Mouse (Mus musculus): ENCODE data around the gene Plod3. TPM values are rescaled to one million over a fixed set of nuclear protein-coding genes. Genes with fewer than 3 reads are reported as not detected.

Plod3 gene
- polyA plus RNA-seq, 1 experiment from 2014 or later = 28.1 TPM

GRCm38 (mm10) chr5:136966861-136967455 is 19.9 kb upstream of the Plod3 start:
- H3K27ac ChIP-seq (replicated peaks; ENCODE audit: low read depth, low read length) = no peak overlapping the region
- peaks cover 6% of the 10 kb centered on the region for H3K4me1 ChIP-seq (ENCODE audit: control insufficient read depth, insufficient read depth, low read length)
- WGBS = 93% methylated on average over 4 of the region's 4 CpGs
- H3K9me3 ChIP-seq (ENCODE audit: control insufficient read depth, low read length) = no peaks in the 10 kb centered on the region
- H3K4me3 ChIP-seq (replicated peaks; ENCODE audit: low read depth, low read length) = no peak overlapping the region
- no peak for ATAC-seq (ENCODE audit: low FRiP score, low TSS enrichment)
- no peak overlapping the region for H3K9ac ChIP-seq (replicated peaks; ENCODE audit: low read length)
- H3K27me3 ChIP-seq (ENCODE audit: control insufficient read depth, insufficient read depth, low read length) = no peaks in the 10 kb centered on the region
- H3K4me2 ChIP-seq (ENCODE audit: low read length) = no peak overlapping the region
- no peak for DNase-seq
- H3K36me3 ChIP-seq (ENCODE audit: control insufficient read depth, insufficient read depth, low read length) = peaks cover 47% of the 10 kb centered on the region

GRCm38 (mm10) chr5:136967592-136967991 is 19.2 kb upstream of the Plod3 start:
- Histone ChIP-seq H3K27me3 (ENCODE audit: control insufficient read depth, insufficient read depth, low read length) (no peaks in the 10 kb centered on the region), H3K36me3 (ENCODE audit: control insufficient read depth, insufficient read depth, low read length) (peaks cover 47% of the 10 kb centered on the region), H3K4me3 (replicated peaks; ENCODE audit: low read depth, low read length) (no peak overlapping the region), H3K4me2 (ENCODE audit: low read length) (no peak overlapping the region), H3K27ac (replicated peaks; ENCODE audit: low read depth, low read length) (no peak overlapping the region), H3K9ac (replicated peaks; ENCODE audit: low read length) (no peak overlapping the region), H3K4me1 (ENCODE audit: control insufficient read depth, insufficient read depth, low read length) (peaks cover 6% of the 10 kb centered on the region), H3K9me3 (ENCODE audit: control insufficient read depth, low read length) (no peaks in the 10 kb centered on the region)
- no peak for ATAC-seq (ENCODE audit: low FRiP score, low TSS enrichment)
- WGBS = 75% methylated on average over 10 of the region's 10 CpGs
- no peak for DNase-seq

GRCm38 (mm10) chr5:136970703-136971102 is 16.1 kb upstream of the Plod3 start:
- H3K4me3 ChIP-seq (replicated peaks; ENCODE audit: low read depth, low read length) = no peak overlapping the region
- H3K36me3 ChIP-seq (ENCODE audit: control insufficient read depth, insufficient read depth, low read length) = peaks cover 20% of the 10 kb centered on the region
- H3K9ac ChIP-seq (replicated peaks; ENCODE audit: low read length) = no peak overlapping the region
- no peaks in the 10 kb centered on the region for H3K4me1 ChIP-seq (ENCODE audit: control insufficient read depth, insufficient read depth, low read length)
- no peaks in the 10 kb centered on the region for H3K9me3 ChIP-seq (ENCODE audit: control insufficient read depth, low read length)
- no peaks in the 10 kb centered on the region for H3K27me3 ChIP-seq (ENCODE audit: control insufficient read depth, insufficient read depth, low read length)
- 75% methylated on average over 1 of the region's 1 CpGs for WGBS
- no peak overlapping the region for H3K27ac ChIP-seq (replicated peaks; ENCODE audit: low read depth, low read length)
- no peak for ATAC-seq (ENCODE audit: low FRiP score, low TSS enrichment)
- no peak overlapping the region for H3K4me2 ChIP-seq (ENCODE audit: low read length)
- peak; percentile 58 for DNase-seq

- H3K4me1 ChIP-seq (ENCODE audit: control insufficient read depth, insufficient read depth, low read length) = no peaks in the 10 kb centered on the region
- DNase-seq = no peak
- no peak for ATAC-seq (ENCODE audit: low FRiP score, low TSS enrichment)
- H3K4me3 ChIP-seq (replicated peaks; ENCODE audit: low read depth, low read length) = no peak overlapping the region
- H3K9me3 ChIP-seq (ENCODE audit: control insufficient read depth, low read length) = no peaks in the 10 kb centered on the region
- no peak overlapping the region for H3K4me2 ChIP-seq (ENCODE audit: low read length)
- no peak overlapping the region for H3K27ac ChIP-seq (replicated peaks; ENCODE audit: low read depth, low read length)
- H3K9ac ChIP-seq (replicated peaks; ENCODE audit: low read length) = no peak overlapping the region
- no peaks in the 10 kb centered on the region for H3K36me3 ChIP-seq (ENCODE audit: control insufficient read depth, insufficient read depth, low read length)
- 80% methylated on average over 8 of the region's 8 CpGs for WGBS
- no peaks in the 10 kb centered on the region for H3K27me3 ChIP-seq (ENCODE audit: control insufficient read depth, insufficient read depth, low read length)
Measured at GRCm38 (mm10) chr5:136973670-136974069, 13.1 kb upstream of the Plod3 start.

- no peaks in the 10 kb centered on the region for H3K9me3 ChIP-seq (ENCODE audit: control insufficient read depth, low read length)
- no peaks in the 10 kb centered on the region for H3K4me1 ChIP-seq (ENCODE audit: control insufficient read depth, insufficient read depth, low read length)
- no peak overlapping the region for H3K4me3 ChIP-seq (replicated peaks; ENCODE audit: low read depth, low read length)
- ATAC-seq (ENCODE audit: low FRiP score, low TSS enrichment) (no peak), DNase-seq (no peak)
- H3K9ac ChIP-seq (replicated peaks; ENCODE audit: low read length) = no peak overlapping the region
- H3K36me3 ChIP-seq (ENCODE audit: control insufficient read depth, insufficient read depth, low read length) = peaks cover 19% of the 10 kb centered on the region
- H3K27me3 ChIP-seq (ENCODE audit: control insufficient read depth, insufficient read depth, low read length) = no peaks in the 10 kb centered on the region
- H3K4me2 ChIP-seq (ENCODE audit: low read length) = no peak overlapping the region
- H3K27ac ChIP-seq (replicated peaks; ENCODE audit: low read depth, low read length) = no peak overlapping the region
- WGBS = 72% methylated on average over 4 of the region's 4 CpGs
Measured at GRCm38 (mm10) chr5:136977769-136978168, 9.1 kb upstream of the Plod3 start.

- H3K4me3 ChIP-seq (replicated peaks; ENCODE audit: low read depth, low read length) = no peak overlapping the region
- peaks cover 27% of the 10 kb centered on the region for H3K36me3 ChIP-seq (ENCODE audit: control insufficient read depth, insufficient read depth, low read length)
- no peaks in the 10 kb centered on the region for H3K9me3 ChIP-seq (ENCODE audit: control insufficient read depth, low read length)
- no peak for ATAC-seq (ENCODE audit: low FRiP score, low TSS enrichment)
- H3K27me3 ChIP-seq (ENCODE audit: control insufficient read depth, insufficient read depth, low read length) = no peaks in the 10 kb centered on the region
- no peaks in the 10 kb centered on the region for H3K4me1 ChIP-seq (ENCODE audit: control insufficient read depth, insufficient read depth, low read length)
- DNase-seq = no peak
- H3K27ac ChIP-seq (replicated peaks; ENCODE audit: low read depth, low read length) = no peak overlapping the region
- H3K4me2 ChIP-seq (ENCODE audit: low read length) = no peak overlapping the region
- H3K9ac ChIP-seq (replicated peaks; ENCODE audit: low read length) = no peak overlapping the region
- 90% methylated on average over 2 of the region's 2 CpGs for WGBS
Measured at GRCm38 (mm10) chr5:136979762-136980161, 7.1 kb upstream of the Plod3 start.

- Histone ChIP-seq H3K27me3 (ENCODE audit: control insufficient read depth, insufficient read depth, low read length) (no peaks in the 10 kb centered on the region), H3K9ac (replicated peaks; ENCODE audit: low read length) (no peak overlapping the region), H3K4me2 (ENCODE audit: low read length) (no peak overlapping the region), H3K36me3 (ENCODE audit: control insufficient read depth, insufficient read depth, low read length) (peaks cover 27% of the 10 kb centered on the region), H3K4me1 (ENCODE audit: control insufficient read depth, insufficient read depth, low read length) (peaks cover 2% of the 10 kb centered on the region), H3K9me3 (ENCODE audit: control insufficient read depth, low read length) (no peaks in the 10 kb centered on the region), H3K27ac (replicated peaks; ENCODE audit: low read depth, low read length) (no peak overlapping the region), H3K4me3 (replicated peaks; ENCODE audit: low read depth, low read length) (no peak overlapping the region)
- DNase-seq (no peak), ATAC-seq (ENCODE audit: low FRiP score, low TSS enrichment) (no peak)
- 89% methylated on average over 8 of the region's 8 CpGs for WGBS
Measured at GRCm38 (mm10) chr5:136980974-136981373, 5.8 kb upstream of the Plod3 start.

- Histone ChIP-seq H3K4me3 (replicated peaks; ENCODE audit: low read depth, low read length) (no peak overlapping the region), H3K36me3 (ENCODE audit: control insufficient read depth, insufficient read depth, low read length) (peaks cover 27% of the 10 kb centered on the region), H3K9ac (replicated peaks; ENCODE audit: low read length) (no peak overlapping the region), H3K4me2 (ENCODE audit: low read length) (no peak overlapping the region), H3K27ac (replicated peaks; ENCODE audit: low read depth, low read length) (no peak overlapping the region), H3K4me1 (ENCODE audit: control insufficient read depth, insufficient read depth, low read length) (peaks cover 5% of the 10 kb centered on the region), H3K9me3 (ENCODE audit: control insufficient read depth, low read length) (no peaks in the 10 kb centered on the region), H3K27me3 (ENCODE audit: control insufficient read depth, insufficient read depth, low read length) (no peaks in the 10 kb centered on the region)
- ATAC-seq (ENCODE audit: low FRiP score, low TSS enrichment) (no peak), DNase-seq (peak; percentile 79)
- WGBS = 48% methylated on average over 14 of the region's 16 CpGs
Measured at GRCm38 (mm10) chr5:136982338-136982930, 4.4 kb upstream of the Plod3 start.

GRCm38 (mm10) chr5:136984828-136985227 is 2.0 kb upstream of the Plod3 start:
- WGBS = 62% methylated on average over 14 of the region's 14 CpGs
- no peaks in the 10 kb centered on the region for H3K9me3 ChIP-seq (ENCODE audit: control insufficient read depth, low read length)
- H3K27me3 ChIP-seq (ENCODE audit: control insufficient read depth, insufficient read depth, low read length) = no peaks in the 10 kb centered on the region
- H3K4me3 ChIP-seq (replicated peaks; ENCODE audit: low read depth, low read length) = no peak overlapping the region
- ATAC-seq (ENCODE audit: low FRiP score, low TSS enrichment) (no peak), DNase-seq (no peak)
- peaks cover 11% of the 10 kb centered on the region for H3K4me1 ChIP-seq (ENCODE audit: control insufficient read depth, insufficient read depth, low read length)
- H3K27ac ChIP-seq (replicated peaks; ENCODE audit: low read depth, low read length) = no peak overlapping the region
- no peak overlapping the region for H3K9ac ChIP-seq (replicated peaks; ENCODE audit: low read length)
- H3K36me3 ChIP-seq (ENCODE audit: control insufficient read depth, insufficient read depth, low read length) = peaks cover 38% of the 10 kb centered on the region
- H3K4me2 ChIP-seq (ENCODE audit: low read length) = no peak overlapping the region
